Mouse (Mus musculus): ENCODE measurements at regions not wholly inside any gene's neighbourhood (a gene's known extent, or its start where the extent isn't known, plus 50 kb on each side); places are given as distances from the start of the nearest gene placed in this dataset.

DNA sequence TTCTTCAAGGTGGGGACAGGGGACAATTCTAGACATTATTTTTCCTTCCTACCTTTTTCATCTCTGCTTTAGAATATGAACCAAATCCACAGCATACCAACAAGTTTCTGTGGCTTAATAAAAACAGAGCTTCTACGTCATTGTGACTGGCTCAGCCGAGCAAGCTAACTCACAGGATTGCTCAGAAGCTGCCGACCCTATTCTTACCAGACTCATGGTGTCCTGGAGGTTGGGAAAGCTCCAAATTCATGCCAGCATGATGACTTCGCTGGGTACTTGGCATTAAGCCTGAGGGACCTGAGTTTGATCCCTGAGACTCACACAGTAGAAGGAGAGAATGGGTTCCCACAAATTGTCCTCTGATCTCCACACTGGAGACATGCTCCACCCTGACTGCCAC lies 253.1 kb upstream of the Tbl1xr1 start:
- TF ChIP-seq ZNF384 (IDR thresholded peaks at IDR 0.05; ENCODE audit: low read depth, low read length) (no peak), ZC3H11A (IDR thresholded peaks at IDR 0.05; ENCODE audit: borderline replicate concordance, low read depth, low read length) (no peak), HCFC1 (IDR thresholded peaks at IDR 0.05; ENCODE audit: borderline replicate concordance, insufficient read depth, low read length) (no peak), MAFK (IDR thresholded peaks at IDR 0.05; ENCODE audit: insufficient read depth, low read depth, low read length) (no peak), CHD2 (IDR thresholded peaks at IDR 0.05; ENCODE audit: low read depth, low read length) (no peak)

Measured in ES-E14 (cell line).